In genomic region chr8:120390598-120390997, GRCm38 (mm10) we compare ENCODE assay signal across 16 mouse cellular contexts.
"Had no signal": no experiment of that assay in that cellular context is flagged by ENCODE, and none has a peak within 500 bp of the region (broad histone marks: within the 10 kb centered on the region; RNA-seq: fewer than 3 reads in every experiment).

No protein-coding gene starts in this region.

- H3K4me3 ChIP-seq: lung, embryonic 15.5 days; megakaryocyte, embryonic 14.5 days; midbrain, embryonic 13.5 days; midbrain, embryonic 15.5 days; neural tube, embryonic 12.5 days had no signal

- H3K9me3 ChIP-seq: lung, embryonic 15.5 days; megakaryocyte, embryonic 14.5 days; midbrain, embryonic 13.5 days; midbrain, embryonic 15.5 days; neural tube, embryonic 12.5 days had no signal

- H3K36me3 ChIP-seq: lung, embryonic 15.5 days; midbrain, embryonic 13.5 days; midbrain, embryonic 15.5 days; neural tube, embryonic 12.5 days had no signal

- ATAC-seq: liver, postnatal 0 days; lung, postnatal 0 days; midbrain, embryonic 13.5 days; midbrain, embryonic 15.5 days had no signal

- H3K27me3 ChIP-seq: lung, embryonic 15.5 days; megakaryocyte, embryonic 14.5 days; midbrain, embryonic 13.5 days; midbrain, embryonic 15.5 days; neural tube, embryonic 12.5 days had no signal

- H3K27ac ChIP-seq: lung, embryonic 15.5 days; macrophage; midbrain, embryonic 13.5 days; midbrain, embryonic 15.5 days; neural tube, embryonic 12.5 days had no signal

- H3K4me2 ChIP-seq: lung, embryonic 15.5 days; midbrain, embryonic 11.5 days; midbrain, embryonic 13.5 days; midbrain, embryonic 15.5 days; neural tube, embryonic 12.5 days had no signal

- DNase-seq: liver, postnatal 0 days; lung, adult 2 months; lung, postnatal 14 days; lung, postnatal 36 days; right cerebral cortex, postnatal 14 days; thymus, adult 18-20 months; thymus, postnatal 14 days; thymus, postnatal 36 days had no signal

- H3K9ac ChIP-seq: liver, postnatal 0 days; lung, embryonic 15.5 days; midbrain, embryonic 13.5 days; midbrain, embryonic 15.5 days; neural tube, embryonic 12.5 days had no signal
